Mouse (Mus musculus): Measurements from ENCODE around the gene Vmn1r232.
A peak's percentile ranks its signal among the peaks of the same experiment; 100 is the strongest.

The Vmn1r232 gene

GRCm38 (mm10) chr17:20919614-20920013 is at the start of gene Vmn1r232:
Gene Vmn1r232 (minus strand): TSS chr17:20919714.
- DNase-seq (ENCODE audit: low read depth, low spot score) = no peak

DNA sequence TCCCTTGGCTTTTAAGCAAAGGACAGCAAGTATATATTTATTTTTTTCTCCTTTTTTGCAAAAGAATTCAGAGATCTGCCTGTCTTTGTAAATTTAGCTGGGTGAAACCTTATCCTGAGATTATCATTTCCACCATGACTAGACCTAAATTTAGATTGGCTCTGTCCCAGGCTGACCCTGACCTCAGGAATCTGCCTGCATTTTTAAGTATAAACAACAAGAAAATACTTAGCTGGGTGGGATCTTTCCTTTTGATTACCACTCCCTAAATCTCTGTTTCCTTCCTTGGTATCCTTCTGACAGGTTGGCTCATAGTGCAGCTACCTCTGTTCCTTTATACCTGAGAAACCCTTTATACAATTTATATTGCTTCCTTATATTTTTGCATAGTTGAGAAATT is 47.2 kb upstream of the Vmn1r232 start:
- no peak for DNase-seq (ENCODE audit: low read depth, low spot score)

- no peak for DNase-seq (ENCODE audit: low read depth, low spot score)
Observed at GRCm38 (mm10) chr17:20965421-20965820, 45.9 kb upstream of the Vmn1r232 start.

DNA sequence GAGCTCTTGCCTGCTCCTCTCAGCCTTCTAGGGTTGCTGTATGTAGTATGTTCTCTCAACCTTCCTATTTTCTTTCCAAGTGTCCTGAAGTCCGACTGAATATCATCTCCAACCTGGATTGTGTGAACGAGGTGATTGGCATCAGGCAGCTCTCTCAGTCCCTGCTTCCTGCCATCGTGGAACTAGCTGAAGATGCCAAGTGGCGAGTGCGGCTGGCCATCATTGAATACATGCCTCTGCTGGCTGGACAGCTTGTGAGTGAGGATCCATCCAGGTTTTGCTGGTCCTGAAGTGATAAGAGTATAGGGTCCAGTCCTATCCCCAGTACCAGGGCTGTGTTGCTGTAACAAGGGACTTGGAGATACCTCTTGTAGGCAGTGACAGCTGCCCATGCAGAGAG is 40.9 kb upstream of the Vmn1r232 start:
- no peak for DNase-seq (ENCODE audit: low read depth, low spot score)

- no peak for DNase-seq (ENCODE audit: low read depth, low spot score)
Observed at GRCm38 (mm10) chr17:20946636-20947035, 27.1 kb upstream of the Vmn1r232 start.

DNA sequence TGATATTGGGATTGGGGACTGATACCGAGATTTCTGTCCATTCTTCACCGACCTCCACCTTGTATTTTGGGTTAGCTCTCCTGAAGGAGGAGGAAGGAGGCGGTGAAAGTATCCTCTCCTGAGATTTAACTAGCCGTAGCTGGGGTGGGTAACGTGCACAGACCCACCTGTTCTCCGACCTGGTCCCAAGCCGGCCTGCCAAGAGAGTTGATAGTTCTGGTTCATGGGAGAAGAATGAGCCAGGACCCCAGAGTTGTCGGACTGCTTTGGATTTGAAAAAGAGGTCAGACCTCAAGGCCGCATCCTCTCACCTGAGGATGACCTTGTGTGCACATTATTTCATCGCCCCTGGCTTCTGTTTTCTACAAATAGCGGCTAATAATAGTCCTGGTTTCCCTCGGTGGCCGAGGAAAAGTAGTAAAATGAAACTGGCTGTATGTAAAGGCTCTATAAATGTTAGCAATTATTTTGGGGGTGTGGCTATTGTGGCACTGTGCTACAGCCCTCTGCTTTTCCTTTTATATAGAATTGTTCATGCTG is 26.6 kb upstream of the Vmn1r232 start:
- DNase-seq (ENCODE audit: low read depth, low spot score) = peak; percentile 11

GRCm38 (mm10) chr17:20944985-20945891 is 25.7 kb upstream of the Vmn1r232 start, which contains the start of gene Ppp2r1a:
Gene Ppp2r1a (plus strand): TSS chr17:20945311.
- peak; percentile 100 for DNase-seq (ENCODE audit: low read depth, low spot score)

DNA sequence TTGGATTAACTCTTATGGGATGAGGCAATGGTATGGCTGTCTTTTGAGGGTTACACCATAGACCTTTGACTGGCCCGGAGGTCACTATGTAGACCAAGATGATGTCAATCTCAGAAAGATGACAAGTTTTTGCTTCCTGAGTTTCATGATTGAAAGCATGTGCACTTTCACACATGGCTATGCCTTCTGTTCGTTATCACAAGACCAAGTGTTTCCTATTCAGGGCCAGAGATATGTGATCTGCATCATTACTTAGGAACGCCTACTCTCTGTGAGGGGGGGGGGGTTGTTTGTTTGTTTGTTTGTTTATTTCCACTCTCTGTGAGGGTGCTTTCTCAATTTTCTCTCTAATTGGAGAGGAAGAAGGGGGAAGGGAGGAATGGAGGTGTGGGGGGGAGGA is 24.7 kb upstream of the Vmn1r232 start:
- peak; percentile 11 for DNase-seq (ENCODE audit: low read depth, low spot score)

DNA sequence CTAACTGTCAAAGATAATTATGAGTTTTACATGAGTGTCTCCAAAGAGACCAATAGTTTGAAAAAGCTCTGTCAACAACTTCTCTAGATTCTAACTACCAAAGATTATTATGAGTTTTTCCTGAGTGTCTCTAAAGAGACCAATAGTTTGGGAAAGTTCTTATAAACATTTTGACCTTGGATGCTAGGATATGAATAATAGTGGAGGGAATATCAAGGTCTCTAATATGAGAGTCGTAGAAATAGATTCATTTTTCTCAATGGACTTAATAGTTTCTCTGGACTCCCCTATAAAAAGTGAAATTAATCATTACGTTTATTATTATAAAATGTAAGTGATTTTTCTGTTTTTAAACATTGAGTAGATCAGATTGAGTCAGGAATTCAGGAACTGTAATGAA is 14.5 kb downstream of the Vmn1r232 start, which contains the start of gene Vmn1r231:
TSS of gene Vmn1r231 (minus strand) at position 101 of the 400 bp plus-strand sequence.
- no peak for DNase-seq (ENCODE audit: low read depth, low spot score)

Measured in ES-CJ7 (cell line).